Mouse (Mus musculus) layer of hippocampus, adult 8-10 months (tissue): Measurements from ENCODE around the gene Med8. TPM values are rescaled to one million over a fixed set of nuclear protein-coding genes. Genes with fewer than 3 reads are reported as not detected.

Experiments used
- DNase-seq, 2 experiments: peaks; one replicate each; pipeline ENCODE4 v3.0.0; 2022; ENCODE audit warnings: low spot score in 2 of 2
- total RNA-seq, 4 experiments: library from RNA; stranded (reverse); gene quantifications; 2 replicates each; pipeline ENCODE4 v1.2.4; 2022

Med8 gene
- 10 to 100 TPM; 54.8 to 59.6 (median 56.1) TPM for total RNA-seq

DNA sequence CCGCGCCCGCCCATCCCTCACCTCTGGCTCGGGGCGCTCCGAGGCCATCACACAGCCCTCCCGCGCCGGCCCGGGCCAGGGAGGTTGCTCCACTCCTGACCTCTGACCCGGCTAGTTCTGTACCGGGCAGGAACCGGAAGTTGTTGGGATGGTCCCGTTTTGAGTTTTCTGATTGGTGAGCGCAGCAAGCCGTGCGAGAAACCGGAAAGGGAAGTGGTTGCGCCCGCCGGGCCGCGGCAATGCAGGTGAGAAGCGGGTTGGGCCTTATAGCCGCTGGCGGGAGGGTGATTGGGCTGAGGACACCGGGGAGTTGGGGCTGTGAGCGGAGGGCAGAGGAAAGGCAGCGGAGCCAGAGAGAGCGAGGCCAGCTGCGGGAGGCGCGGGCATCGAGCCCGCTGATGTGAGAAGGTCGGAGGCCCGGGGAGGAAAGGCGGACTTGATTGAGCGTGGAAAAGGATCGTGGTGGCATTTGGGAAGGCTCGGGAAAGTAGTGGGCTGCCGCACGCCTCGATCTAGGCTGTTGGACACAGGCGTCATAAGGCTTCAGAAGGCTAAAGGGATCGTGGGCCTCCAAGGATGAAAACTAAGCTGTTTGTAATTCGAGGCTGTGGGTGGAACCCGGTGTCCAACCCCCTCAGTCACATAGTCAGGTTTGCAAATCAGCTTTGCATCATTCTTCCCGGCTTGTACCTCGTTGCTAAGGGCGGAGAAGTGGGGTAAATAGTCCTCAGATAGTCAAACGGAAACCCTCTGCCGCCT lies at the start of gene Med8, which contains the start of gene Szt2:
Gene Med8, plus strand, starts transcription at position 196 of the 759 bp plus-strand sequence.
Gene Szt2, minus strand, starts transcription at position 132 of the 759 bp plus-strand sequence.
- peak; percentile 86 to 90 for DNase-seq

DNA sequence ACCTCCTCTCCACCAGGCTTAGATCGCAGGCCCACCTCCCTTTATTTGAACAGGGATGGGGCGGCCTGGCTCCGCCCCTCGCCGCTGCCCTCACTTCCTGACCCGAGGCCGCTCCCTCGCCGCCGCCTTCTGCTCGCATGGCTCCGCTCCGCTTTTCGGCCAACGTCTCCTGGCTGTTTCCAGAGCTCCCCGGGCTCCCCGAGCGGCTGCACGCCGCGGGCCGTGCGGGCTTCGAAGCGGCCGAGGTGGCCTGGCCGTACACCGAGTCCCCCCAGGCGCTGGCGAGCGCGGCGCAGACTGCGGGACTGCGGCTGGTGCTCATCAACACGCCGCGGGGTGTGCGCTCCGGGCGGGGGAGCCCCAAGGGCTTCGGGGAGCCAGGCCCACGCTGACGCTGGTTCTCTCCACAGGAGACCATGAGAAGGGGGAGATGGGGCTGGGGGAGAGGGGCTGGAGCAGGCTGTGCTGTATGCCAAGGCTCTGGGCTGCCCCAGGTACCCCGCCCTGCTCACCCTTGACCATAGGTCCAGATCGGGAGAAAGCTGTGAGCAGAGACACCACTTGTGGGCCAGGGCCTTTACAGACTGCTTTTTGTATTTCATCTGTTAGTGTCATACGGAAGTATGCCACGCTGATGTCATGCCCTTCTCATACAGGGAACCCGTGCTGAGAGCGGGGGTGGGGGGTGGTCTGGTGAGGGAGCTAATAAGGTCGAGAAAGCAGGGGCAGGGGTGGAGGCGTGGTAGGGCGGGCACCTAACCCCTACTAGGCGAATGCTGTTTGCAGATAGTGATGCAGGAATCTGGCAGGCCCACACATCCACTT lies 49.0 kb upstream of the Med8 start:
- DNase-seq: peak in 1 of 2 experiments; percentile 38

DNA sequence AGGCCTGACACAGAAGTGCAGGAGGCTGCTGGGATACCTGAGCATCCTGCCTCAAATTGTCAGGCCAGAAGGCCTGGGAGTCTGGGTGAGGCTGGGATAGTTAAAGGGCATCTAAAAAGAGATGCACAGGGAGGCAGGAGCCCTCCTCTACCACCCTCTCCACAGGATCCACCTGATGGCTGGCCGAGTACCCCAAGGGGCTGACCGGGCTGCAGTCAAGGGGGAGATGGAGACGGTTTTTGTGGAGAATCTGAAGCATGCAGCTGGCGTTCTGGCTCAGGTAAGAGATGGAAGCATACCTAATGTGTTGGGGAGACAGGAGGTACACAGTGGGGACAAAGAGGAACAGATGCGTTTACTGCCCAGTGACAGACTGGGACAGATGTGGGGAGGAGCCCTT lies 47.7 kb upstream of the Med8 start:
- DNase-seq: no peak

DNA sequence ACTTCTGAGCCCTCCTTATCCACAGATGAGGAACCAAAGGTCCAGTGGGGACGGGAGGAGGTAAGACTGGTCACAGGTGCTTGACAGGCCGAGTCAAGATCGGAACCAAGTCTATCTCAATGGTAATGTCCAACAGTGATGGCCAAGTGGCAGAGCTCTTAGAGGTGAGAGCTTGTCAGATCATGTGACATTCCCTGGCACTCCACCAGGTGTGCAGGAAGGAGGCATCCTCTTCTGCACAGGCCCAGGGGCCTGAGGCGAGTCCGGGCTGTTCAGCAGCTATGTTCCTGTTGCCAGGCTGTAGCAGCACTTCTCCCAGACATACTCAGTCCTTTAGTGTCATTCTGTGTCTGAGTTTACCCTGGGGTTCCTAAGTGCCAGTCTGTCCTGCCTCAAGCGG lies 46.3 kb upstream of the Med8 start:
- no peak for DNase-seq

DNA sequence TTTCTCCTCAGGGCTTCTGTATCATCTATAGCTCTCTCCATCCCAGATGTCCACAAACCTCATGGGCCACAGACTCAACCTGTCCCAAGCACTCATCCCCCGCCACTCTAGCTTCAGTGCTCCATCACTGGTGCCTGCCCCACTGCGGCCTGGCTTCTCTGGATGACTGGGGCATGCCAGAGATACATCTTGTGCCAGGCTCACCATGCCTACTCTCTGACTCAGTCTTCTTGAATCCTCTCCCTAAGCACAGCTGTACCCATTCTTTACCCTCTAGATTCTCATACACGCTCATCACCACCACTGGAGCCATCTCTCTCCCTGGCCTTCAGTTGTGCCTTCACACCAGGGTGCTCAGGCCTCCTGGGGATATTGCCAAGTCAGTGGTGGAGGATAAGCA lies 45.2 kb upstream of the Med8 start:
- DNase-seq: no peak

DNA sequence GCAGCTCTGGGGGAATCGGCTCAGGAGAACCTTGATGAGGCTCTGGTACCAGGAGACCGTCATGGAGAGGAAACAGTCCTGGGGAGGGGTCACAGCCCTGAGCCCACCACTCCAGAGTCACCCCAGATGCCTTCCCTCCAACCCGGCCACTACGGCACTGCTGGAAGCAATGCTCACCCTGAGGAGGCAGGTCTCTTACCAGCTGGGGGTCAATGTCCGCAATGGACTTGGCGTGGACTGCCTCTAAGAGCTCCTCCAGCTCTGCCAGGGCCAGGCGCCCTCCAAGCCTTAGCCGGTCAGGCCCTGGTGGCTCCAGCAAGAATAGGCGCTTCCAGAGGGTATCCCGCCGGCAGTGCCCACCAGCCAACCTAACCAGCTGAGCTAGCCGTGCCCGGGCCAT lies 44.5 kb upstream of the Med8 start:
- DNase-seq: no peak

DNA sequence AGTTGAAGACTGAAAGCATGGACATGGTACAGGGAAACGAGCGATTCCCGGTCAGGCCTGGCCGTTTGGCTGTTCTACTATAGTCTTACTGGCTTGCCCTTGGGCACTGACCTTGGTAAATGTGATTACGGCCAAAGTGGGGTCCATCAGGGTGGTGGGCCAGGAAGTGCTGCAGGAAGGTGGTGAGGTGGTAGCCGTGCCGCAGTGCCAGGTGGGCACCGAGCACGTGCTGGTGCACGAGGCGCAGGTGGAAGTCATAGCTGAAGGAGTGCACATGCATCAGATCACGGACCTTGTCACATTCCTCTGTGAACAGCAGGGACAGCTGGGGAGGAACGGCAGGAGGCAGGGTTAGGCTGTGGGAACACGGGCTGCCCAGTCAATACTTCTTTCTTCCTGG lies 43.1 kb upstream of the Med8 start:
- DNase-seq: no peak

DNA sequence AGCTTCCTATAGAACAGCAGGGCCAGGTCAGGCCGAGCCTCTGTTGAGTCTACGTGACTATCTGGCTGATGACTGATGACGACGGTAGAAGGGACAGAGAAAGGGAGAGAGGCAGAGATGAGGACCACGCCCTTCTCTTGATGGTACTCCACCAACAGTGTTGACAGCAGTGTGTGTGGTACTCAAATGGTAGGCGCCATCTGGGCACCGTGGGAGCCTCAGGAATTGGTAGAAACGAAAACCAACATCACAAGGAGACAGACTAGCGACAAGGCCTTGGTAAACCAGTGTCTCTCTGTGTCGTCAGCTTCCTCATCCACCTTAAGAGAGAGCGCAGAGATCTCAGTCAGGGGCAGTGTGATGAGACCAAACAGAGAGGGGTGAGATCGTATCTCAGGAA lies 41.6 kb upstream of the Med8 start:
- DNase-seq: peak; percentile 34 to 39

DNA sequence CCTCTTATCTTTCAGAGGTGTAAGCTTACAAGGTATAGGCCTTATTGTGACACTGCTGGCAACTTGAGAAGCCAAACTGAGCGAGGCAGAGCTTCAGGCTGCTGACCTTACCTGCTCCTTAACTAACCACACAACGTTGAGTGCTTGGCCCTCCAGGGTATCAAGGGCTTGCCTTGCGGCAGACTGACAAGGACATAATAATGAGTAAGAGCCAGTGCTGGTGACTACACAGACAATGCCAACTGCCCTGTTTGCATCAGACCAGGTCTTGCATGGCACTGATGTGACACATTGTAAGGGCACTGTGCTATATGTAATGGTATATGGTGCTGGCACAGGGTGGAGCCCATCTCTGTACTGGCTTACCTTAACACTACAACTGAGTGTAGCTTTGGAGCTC lies 40.5 kb upstream of the Med8 start:
- DNase-seq: no peak

DNA sequence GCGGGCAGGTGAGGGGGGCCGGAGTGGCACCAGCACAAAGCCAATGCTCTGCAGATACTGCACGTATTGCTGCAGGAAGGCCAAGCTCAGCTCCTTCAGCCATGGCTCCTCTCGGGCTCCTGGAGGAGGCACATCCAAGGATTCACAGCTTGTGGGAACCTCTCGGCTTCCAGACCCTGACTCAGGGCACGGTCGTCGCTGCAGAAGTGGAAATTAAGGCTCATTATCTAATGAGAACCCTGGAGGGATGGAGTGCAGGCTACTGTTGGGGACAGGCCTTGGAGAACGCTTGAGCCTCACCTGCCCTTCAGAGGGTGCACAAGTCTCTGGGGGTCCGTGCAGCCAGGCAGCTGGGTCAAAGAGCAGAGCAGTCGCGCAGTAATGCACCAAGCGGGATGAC lies 37.3 kb upstream of the Med8 start:
- DNase-seq: no peak

DNA sequence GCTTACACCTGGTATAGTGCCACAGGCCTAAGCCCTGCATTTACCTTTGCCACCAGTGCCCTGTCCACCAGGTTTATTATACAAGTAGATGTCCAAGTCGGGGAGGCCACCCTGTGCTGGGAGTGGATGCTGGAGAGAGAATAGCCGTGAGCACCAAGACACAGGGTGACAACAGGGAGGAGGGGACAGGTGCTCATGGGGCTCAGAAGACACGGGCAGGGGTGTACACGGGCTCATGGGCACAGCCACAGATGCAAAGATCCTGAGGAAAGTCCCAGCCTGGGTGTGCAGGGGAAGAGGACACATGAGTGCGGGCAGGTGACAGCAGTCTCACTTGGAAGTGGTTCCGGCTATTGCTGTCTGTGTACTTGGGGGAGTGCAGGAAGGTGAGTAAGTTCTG lies 33.1 kb upstream of the Med8 start:
- no peak for DNase-seq

DNA sequence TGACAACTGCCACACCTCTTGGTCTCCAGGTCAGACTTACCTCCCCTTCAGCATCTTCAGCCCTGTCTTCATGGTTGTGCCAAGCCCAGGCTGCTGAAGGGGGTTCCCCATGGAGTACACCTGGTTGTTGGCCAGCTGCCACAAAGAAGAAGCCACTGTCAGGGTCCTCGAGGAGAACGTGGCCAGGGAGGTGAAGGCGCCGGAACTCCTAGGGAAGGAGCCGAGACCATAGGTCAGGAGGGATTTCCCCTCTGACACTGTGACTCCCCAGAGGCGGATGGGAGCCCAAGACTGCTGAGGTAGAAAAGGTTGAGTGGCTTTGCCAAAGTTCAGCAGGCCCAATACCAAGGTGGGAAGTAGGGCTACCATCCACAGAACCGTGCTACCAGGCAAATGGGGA lies 25.9 kb upstream of the Med8 start:
- DNase-seq: no peak

DNA sequence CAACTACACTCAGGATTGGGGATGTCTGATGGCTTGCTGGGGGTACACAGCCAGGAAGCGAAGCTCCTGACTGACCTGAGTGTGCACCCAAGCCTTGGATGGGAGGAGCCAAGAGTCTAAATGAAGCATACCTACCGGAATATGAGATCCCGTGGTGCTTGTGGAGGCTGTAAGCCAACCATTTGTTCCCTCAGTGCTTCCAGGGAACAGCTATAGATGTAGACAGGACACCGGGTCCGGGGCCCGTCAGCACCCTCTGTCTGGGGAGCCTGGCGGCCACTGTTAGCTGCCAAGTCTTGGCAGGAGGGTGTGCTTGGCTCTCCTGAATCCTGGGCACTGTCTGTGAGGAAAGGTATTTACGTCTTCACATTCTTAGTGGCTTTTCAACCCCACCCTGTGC lies 21.8 kb upstream of the Med8 start:
- DNase-seq: no peak

DNA sequence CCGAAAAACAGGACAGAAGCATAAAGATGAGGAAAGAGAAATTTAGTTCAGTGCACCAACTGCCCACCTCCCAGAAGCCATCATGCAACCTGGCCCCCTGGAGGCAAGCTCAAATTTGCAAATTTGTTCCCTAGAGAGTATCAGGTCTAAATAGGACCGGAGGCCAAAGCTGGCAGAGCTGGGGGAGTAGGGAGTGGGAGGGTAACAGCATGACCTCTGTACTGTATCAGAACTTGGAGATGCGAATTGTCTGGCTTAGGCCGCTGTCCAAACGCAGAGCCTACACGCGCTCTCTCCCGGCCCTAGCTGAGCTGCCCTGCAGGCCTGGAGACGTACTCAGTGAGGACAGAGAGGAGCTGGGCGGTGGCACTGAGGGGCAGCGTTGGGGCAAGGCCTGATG lies 19.0 kb upstream of the Med8 start:
- no peak for DNase-seq

DNA sequence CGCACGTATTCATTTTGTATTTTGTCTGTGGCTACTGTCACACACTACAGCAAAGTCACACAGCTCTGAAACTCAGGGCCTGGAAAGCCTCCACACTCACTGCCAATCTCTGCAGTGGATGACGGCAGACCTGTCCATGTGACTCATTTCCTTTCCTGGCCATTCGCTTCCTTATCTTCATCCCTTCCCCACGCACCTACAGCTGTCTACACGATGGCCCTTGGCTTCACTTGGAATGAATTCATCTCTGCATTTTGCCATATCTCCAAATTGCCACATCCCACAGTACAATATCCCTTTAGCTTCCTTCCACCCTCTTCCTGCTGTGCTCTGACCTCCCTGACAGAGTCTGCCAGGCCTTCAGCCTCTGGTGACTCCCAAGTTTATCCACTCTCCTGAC lies 14.6 kb upstream of the Med8 start:
- no peak for DNase-seq

DNA sequence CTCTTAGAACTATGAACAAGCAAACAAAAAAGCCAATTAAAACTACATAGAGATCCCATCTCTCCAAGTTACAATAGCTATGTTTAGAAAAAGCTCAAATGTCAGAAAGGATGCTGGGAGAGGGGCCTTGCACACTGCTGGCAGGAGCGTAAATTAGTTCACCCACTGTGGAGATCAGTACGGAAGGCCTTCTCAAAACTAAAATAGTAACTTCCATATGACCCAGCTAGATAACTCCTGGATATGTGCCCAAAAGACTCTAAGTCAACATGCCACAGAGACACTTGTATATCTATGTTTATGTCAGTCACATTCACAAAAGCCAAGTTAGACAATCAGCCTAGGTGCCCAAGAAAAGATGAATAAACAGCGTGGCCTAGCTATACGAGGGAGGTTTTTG lies 13.8 kb upstream of the Med8 start:
- no peak for DNase-seq

DNA sequence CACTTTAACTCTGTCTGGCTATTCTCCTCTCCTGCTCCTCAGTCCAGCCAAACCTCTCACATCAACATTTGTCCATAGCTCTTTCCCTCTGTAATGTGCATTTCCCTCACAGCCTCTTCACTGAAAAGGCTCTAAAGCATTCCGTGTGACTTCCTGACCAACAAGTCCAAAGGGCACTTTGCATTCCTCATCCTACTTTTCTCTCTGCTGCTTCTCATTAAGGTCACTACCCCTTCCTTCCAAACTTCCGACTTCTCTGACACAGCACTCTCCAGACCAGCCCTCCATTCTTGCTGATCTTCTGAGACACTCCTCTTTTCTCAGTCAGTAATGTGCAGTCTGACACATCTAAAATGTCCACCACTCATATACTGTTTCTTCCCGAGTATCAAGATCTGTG lies 12.7 kb upstream of the Med8 start:
- no peak for DNase-seq

DNA sequence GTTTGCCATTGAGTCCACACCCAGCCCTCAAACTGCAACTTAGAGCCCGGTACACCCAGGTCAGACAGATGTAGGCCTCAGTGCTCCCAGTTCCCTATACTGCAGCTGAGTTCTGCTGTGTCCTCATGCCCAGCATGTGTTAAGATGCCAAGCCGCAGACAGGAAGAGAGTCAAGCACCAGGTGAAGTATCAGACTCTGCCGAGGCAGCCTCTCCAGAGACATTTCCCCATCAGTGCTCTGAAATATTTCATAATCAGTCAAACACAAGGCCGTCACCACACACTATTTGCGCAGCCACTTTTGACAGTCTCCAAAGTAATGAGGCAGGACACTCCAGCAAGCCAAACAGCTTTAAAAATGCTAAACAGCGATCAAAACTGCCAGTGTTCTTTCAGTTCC lies 10.7 kb upstream of the Med8 start:
- no peak for DNase-seq

DNA sequence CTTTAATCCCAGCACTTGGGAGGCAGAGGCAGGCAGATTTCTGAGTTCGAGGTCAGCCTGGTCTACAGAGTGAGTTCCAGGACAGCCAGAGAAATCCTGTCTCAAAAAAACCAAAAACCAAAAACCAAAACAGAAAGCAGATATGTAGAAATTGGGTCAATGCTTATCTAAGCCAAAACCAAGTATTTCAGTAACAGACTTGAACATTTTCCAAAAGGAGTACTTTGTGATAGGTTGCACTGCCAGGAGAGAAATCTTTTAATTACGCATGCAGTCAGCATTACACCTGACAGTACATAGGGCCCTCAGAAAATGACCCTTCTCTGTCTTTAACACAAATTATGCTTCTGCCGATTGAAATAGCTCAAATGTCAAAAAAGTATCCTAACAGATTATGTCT lies 7.7 kb upstream of the Med8 start:
- no peak for DNase-seq

DNA sequence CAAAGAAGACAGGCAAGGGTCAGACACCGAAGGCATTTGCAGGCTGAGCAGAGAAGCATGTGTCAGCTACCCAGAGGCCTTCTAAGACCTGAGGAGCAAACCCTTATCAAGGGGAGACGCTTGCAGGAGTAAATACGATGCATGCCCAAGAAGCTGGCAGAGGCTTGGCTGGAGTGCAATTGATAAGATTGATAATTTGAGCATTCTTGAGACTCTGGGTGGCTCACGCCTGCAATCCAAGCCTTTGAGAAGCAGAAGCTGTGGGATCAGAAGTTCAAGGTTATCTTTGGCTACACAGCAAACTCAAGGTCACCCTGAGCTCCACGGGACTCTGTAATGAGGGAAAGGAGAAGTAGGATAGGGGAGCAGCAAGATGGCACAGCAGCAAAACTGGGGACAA lies 7.2 kb upstream of the Med8 start:
- no peak for DNase-seq

DNA sequence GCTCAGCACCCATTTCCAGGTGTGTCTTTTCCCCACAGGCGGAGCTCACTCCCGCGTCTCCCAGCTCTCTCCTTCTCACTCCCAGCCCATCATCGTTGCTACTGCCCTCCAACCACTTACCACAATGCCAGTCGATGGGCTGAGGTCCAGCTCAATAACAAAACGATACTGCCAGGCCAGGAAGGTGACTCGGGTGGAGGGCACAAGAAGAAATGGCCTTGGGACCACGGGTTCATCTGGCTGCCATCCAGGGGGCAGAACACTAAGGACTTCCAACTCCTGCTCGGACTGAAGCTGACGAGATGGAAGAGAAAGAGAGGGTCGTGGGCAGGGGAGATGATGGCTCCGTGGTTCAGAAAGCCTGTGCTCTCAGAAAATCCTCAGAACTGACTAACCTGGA lies 6.4 kb upstream of the Med8 start:
- DNase-seq: no peak

DNA sequence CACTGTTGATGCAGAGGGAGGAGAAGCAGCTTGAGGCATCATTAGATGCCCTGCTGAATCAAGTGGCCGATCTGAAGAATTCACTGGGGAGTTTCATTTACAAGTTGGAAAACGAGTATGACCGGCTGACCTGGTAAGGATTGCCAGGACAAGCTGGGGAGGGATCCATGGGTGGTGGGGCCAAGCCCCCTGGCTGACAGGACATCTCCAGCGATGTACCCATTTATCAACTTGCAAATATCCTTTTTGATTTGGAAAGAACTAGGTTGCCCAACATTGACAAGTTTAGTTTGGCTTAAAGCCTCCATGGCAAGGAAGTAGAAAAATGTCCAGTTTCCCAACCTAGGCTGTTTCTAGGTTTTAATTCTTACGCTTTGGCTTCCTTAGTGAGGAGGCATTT lies 1.7 kb downstream of the Med8 start:
- DNase-seq: no peak

DNA sequence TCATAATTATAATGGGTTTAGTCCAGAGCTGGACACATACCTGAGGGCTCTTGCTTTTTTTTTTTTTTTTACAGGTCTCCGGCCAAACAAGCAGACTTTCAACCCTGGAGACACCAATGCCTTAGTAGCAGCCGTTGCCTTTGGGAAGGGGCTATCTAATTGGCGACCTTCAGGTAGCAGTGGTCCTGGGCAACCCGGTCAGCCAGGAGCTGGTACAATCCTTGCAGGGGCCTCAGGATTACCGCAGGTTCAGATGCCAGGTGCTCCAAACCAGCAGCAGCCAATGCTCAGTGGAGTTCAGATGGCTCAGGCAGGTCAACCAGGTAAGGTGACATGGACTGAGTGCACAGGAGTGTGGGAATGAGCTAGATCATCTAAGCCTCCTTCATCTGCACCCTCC lies 4.4 kb downstream of the Med8 start:
- DNase-seq: no peak
